Mouse (Mus musculus) 3T3-L1 (cell line): ENCODE measurements around the gene Ints3.

Experiments
- DNase-seq: peaks from one replicate; pipeline ENCODE4 v3.0.0-alpha.2; 2015; ENCODE audit warnings: low read depth, low spot score

Gene Ints3

DNA sequence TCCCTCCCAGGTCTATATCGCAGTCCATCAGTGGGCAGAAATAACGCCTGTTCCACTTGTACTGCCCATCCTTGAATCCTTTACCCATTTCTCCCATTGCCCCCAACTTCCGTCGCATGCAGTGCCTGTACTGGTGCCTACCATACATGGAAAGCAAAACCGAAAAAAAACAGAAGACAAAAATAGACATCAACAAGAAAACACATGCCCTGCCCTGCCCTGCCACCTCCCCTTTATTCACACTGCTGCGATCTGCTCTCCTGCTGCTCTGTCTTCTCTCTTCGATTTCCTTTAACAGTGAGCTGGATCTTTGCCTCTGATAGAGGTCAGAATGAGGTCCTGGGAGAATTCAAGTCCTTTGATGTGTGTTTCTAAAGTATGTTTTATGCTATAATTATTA, 75.5 kb downstream of the Ints3 start:
- no peak for DNase-seq

- DNase-seq = peak; percentile 42
Observed at GRCm38 (mm10) chr3:90347847-90348246, 85.6 kb downstream of the Ints3 start.

- DNase-seq = peak; percentile 39
Observed at GRCm38 (mm10) chr3:90342853-90343252, 90.6 kb downstream of the Ints3 start.
